Mouse (Mus musculus): ENCODE data around the gene Nckipsd.

DNA sequence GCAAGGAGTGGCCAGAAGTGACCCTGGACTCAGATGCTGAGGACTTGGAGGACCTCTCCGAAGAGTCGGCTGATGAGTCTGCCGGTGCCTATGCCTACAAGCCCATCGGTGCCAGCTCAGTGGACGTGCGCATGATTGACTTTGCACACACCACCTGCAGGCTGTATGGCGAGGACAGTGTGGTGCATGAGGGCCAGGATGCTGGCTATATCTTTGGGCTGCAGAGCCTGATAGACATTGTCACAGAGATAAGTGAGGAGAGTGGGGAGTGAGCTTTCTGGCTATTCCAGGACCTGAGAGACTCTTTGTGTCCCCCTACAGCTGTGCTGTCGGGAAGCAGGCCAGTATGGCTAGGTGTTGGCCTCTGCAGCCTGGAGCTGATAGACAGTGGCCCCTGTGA, 2.4 kb upstream of the Nckipsd start:
- no peak for TF ChIP-seq POLR2A (IDR thresholded peaks at IDR 0.05; ENCODE audit: low read depth, low read length)
- TF ChIP-seq CTCF (IDR thresholded peaks at IDR 0.05; ENCODE audit: borderline replicate concordance, insufficient read depth, low read length), result no peak

Measured in embryonic fibroblast, embryonic 13.5 days (primary cell).